Mouse (Mus musculus) R1 (cell line): ENCODE data around the gene Tmcc1.
"Not testable (repeated sequence)": the region's sequence is repeated elsewhere in the genome, so short reads cannot be mapped to it uniquely, and the experiment has no call there.

Source experiments
- DNase-seq: peaks from one replicate; pipeline ENCODE4 v3.0.0-alpha.2; 2018; ENCODE audit warnings: low read depth, low spot score

The Tmcc1 gene

DNA sequence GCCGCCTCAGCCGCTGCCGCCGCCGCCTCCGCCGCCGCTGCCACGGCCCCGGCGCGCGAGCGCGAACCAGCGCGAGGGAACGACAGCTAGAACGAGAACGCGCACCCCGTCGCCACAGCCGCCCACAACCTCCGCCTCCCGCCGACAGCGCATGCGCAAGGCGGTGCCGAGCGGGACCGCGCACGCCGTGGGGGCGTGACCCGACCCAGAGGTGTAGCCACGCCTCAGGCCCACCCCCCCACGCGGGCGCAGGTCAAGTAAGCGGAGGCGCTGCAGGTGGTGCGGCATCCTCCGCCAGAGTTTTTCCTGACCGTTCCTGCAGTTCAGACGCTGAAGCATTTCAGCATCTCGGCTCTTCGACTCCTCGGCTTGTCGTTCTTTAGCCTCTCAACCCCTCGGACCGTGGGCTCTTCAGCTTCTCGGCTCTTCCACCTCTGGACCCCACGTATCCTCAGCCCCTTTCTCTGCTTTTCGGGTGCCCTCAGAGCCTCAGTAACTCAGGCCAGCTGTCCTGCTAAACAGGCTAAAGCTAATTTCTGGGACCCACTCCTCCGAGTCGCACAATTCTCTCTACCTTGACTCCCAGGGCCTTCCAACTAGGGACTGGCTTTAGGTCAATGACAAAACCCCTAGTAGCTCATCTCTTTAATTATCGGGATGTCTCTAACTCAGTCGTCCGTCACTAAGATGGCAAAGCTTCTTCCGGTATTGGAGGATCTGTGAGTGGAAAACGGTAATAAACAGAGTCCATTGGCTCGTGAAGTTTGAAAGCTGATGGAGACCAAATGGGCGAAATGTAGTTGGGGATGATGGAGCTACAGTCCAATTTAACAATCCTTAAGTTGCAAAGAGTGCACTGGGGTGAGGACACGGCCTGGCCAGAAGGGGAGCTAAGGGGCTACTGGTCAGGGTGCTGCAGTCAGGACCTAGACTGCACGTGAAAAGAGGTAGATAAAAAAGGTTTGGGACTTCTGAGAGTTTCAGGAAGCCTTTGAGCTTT, at the start of gene Tmcc1:
TSS of gene Tmcc1 (minus strand) at position 93 of the 1,000 bp plus-strand sequence.
- DNase-seq: peak; percentile 93

DNA sequence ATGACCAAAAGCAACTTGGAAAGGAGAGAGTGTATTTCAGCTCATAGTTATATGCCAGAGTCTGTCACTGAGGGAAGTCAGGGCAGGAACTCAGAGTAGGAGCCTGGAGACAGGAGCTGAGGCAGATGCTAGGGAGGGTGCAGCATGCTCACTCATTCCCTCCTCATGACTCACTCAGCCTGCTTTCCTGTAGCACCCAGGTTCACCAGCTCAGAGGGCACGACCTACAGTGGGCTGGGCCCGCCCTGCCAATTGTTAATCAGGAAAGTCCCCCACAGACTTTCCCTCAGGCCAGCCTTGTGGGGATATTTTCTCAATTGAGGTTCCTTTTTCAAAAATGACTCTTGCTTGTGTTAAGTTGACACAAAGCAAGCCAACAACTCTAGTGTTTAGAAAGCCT, 47.1 kb upstream of the Tmcc1 start:
- peak; percentile 8 for DNase-seq

DNA sequence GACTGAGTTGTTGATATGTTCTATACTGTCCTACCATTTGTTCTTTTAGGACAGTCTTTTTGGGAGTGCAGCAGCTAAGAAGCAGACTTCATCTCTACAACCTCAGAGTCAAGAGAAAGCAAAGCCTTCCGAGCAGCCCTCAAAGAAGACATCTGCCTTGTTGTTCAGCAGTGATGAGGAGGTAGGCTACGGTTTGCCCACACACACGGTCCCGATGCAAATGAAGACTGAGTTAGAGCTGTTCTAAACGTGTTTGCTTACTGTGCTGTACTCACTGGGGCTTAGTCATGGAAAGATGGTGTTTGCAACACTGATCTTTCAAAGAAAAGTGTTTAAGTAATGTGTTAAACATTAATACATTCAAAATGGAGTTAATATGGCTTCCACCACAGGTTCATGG, 44.8 kb upstream of the Tmcc1 start:
- DNase-seq: no peak

DNA sequence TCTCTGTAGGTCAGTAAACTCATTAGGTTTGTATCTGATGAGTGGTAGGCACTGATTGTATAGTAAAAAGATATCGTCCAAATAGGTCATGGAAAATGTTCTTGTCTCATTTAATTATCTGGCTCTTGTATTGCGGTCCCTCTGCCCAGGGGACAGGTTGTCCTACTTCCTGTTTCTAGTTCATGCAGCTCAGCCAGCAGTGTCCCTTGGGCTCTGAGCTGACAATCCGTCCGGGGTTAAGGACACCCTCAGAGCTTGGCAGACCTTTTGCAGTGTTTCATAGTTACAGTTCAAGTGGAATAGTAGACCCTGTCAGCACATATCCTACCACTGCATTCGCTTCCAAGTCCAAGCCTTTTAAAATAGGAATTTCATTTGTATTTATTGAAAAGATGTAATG, 42.0 kb upstream of the Tmcc1 start:
- DNase-seq: no peak

DNA sequence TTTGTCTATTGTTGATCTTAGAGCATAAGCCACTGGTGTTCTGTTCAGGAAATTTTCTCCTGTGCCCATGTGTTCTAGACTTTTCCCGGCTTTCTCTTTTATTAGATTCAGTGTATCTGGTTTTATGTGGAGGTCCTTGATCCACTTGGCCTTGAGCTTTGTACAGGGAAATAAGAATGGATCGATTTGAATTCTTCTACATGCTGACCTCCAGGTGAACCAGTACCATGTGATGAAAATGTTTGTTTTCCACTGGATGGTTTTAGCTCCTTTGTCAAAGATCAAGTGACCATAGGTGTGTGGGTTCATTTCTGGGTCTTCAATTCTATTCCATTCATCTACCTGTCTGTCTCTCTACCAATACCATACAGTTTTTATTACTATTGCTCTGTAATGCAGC, 41.5 kb upstream of the Tmcc1 start:
- DNase-seq: not testable (repeated sequence)

DNA sequence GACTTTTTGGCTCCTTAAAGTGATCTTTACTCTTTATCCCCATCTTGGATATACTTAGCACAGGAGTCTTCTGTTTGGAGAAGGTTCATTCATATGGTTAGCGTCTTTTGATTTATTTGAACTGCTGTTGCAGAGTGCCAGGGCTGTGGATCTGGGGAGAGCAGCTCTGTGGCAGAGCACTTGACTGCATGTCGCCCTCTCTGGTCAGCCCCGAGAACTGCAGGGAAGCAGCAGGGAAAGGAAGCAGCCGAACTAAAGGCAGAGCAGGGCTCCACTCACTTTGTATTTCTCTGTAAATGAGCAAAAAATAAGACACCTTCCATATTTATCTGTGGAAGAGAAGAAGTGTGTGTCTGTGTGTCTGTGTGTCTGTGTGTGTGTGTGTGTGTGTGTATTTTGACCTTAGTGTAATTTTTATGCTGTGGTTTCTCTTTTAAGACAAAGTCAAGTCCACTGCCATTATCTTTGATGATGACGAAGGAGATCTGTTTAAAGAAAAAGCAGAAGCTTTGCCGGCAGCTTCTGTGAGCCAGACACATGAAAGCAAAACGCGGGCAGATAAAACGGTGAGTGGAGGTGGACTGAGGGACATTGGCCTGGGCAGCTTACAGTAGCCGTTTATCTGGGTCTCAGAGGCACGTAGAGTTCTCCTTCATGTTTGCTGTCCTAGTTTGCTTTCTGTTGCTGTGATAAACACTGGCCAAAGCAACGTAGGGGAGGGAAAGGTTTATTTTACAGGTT, 35.7 kb upstream of the Tmcc1 start:
- peak; percentile 63 for DNase-seq

DNA sequence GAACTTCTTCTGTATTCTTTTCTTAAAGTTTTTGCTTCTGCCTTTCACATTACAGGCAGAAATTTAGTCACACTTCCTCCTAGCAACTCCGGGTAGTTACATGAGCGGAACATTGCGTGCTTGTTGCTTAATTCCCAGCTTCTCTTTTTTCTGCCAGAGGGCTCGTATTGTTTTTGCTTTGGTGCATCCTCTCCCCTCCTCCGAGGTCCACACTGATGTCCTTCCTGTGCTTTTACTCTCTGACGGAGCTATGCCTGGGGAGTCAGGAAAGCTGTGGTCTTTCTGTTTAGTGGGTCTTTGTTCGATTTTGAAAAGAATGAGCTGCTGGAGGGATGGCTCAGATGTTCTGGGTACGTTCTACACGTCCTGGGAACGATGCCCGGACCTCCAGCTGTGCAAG, 34.5 kb upstream of the Tmcc1 start:
- DNase-seq: no peak

DNA sequence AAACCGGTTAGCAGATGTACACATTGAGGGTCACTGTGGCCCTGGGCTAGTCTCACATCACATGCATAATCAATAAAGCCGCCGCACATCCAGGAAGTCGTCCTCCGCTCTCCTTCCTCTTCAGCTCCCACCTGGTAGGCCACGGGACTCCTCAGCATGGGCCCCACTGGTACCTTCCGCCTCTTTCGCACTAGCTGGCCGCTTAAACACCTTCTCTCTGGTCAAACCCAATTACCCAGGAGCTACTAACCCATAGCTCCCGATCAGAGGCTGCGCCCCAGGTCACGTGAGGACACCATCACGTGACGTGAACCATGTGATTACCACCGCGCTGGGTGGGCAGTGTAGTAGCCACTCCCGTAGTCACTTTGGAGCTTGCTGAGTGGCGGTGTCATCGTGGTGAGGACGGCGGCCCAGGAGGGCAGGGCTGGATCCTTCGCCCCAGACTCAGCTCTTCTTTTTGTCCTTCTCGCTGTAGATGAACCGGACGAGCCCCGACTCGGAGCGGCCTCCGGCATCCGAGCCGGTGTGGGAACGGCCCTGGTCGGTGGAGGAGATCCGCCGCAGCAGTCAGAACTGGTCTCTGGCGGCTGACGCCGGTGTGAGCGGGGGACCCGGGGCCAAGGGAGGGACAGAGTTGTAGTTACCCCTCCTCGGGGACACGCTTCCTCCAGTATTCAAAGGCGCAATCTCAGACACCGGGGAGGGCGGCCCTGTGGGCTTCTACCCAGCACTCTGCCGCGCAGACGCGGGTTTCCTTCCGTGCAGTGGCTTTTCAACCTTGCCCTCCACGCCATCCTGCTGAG, 14.6 kb upstream of the Tmcc1 start, which contains the start of gene Washc2:
TSS of gene Washc2 (plus strand) at position 310 of the 806 bp plus-strand sequence.
- peak; percentile 97 for DNase-seq

DNA sequence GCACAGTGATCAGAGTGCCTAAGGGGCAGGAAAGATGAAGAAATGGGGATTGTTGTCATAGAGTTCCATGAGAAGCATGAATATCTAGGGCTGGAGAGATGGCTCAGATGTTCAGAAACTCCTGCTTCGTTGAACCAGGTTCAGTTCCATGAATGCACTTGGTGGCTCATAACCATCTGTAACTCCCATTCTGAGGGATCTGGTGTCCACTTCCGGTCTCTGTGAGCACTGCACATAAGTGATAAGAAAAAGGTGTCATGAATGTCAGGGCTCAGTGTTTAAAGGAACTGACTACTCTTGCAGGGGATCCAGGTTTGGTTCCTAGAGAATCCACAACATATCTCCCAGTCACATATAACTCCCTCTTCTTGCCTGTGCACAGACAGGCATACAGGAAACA, 6.4 kb upstream of the Tmcc1 start:
- no peak for DNase-seq

DNA sequence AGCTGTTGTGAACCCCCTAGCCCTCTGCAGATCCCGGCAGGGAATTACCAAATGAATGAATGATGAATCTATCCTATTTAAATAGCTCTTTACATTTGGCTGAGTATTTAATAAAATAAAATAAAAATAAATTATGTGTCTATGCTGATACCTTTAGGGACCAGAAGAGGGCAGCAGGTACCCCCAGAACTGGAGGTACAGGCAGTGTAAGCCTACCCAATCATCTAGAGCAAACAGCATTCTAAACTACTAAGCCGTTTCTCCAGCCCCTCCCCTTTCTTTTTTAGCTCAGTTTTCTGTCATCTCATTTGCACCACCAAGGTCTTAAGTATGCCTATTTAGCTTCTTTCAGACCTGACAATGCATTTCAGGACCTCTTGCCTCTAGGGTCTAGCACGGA, 4.9 kb upstream of the Tmcc1 start:
- peak; percentile 73 for DNase-seq

DNA sequence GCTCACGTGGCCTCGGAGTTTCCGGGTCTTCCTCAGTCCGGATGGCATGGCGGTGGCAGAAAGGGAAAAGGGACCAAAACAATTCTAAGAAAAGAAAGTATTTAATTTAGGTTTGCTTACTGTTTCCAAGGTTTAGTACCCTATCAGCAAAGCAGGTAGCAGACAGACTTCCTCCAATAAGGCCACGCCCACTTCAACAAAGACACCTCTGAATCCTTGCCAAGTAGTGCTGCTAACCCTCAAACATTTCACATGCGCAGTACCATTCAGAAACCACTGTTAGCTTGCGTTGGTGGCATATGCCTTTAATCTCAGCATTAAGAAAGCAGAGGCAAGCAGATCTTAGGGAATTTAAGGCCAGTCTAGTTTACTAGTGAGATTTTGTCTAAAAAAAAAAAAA, 2.5 kb upstream of the Tmcc1 start:
- DNase-seq: peak; percentile 78

DNA sequence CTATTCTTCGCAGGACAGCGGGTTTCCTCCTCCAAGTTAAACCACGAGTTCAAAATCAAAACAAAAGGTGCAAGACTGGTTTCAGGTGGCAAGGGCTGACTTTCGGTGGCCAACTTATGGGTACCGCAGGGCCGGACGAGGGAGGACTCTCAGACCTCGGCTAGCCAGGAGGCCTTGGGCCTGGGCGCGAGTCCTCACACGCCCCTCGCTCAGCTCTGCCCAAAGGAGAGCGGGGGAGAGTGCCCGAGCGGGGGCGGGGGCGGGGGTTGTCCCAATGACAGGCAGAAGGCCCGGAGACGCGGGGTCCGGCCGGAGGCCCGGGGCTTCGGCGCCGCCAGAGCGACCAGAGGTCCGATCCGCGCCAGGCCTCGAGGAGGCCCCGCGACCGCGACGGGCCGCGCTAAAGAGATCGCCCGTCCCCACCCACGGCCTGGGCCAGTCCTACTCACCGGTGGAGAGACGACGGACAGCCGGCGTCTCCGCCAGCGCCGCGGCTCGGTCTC, 426 bp downstream of the Tmcc1 start:
- DNase-seq: peak; percentile 61

DNA sequence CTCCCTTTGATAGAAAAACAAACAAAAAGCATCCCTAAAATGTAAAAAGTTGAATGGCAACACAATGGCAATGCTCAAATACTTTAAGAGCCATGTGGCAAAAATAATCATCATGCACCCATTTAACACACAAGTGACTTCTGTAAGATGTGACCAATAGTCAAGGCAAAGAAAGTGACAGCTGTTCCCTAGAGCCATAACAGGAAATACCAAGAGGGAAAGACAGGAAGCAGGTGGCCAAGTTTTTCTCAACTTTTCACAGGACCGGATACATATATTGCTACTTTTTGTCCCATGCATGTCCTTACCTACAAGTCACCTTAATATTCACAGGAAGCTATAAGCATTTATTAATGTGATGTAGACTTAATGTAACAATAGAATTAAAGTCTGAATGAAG, 3.9 kb downstream of the Tmcc1 start:
- DNase-seq: no peak

DNA sequence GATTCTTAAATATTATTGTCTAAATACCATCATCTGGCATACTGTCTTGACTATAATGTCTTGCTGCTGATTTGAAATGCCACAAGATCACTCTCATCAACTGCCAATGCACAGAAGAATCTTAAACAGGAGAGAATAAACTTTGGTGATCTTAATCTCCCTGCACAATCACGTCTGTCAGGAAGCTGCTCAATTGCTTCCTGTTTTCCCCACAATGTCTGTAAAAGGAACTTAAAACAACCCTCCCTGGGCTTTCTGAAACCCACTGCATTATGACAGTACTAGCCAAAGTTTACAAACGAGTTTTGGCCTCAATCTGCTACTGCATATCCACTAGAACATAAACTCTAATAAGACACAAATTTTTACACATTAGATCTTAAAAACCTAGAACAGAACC, 6.8 kb downstream of the Tmcc1 start:
- DNase-seq: no peak

DNA sequence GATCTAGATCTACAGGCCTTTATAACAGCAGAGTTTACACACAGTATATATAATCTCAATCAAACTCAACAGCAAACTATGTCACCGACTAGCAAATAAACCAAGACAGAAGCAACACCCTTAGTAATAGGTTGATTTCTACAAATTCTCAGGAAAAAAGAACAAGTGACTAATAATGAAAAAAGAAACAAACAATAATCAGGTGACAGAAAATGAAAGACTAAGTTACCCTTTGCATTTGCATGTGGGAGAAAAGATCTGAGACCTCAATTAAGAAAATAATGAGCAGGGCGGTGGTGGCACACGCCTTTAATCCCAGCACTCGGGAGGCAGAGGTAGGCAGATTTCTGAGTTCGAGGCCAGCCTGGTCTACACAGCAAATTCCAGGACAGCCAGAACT, 9.8 kb downstream of the Tmcc1 start:
- no peak for DNase-seq

DNA sequence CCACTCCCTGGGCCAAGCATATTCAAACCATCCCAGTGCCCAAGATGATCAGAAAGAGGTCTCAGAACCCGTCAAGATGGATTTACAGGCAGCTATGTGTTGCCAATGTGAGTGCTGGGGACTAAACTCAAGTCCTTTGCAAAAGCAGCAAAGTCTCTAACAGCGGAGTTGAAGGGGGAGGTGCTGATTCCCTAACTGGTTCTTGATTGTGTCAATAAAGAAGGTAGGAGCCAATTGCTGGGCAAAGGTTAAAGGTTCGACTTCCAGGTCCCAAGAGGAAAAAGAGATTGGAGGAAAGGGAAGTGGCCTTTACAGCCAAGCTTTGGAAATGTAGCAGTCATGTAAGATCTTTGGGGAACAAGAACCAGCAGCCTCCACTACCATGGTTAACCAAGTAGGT, 12.6 kb downstream of the Tmcc1 start:
- peak; percentile 5 for DNase-seq

DNA sequence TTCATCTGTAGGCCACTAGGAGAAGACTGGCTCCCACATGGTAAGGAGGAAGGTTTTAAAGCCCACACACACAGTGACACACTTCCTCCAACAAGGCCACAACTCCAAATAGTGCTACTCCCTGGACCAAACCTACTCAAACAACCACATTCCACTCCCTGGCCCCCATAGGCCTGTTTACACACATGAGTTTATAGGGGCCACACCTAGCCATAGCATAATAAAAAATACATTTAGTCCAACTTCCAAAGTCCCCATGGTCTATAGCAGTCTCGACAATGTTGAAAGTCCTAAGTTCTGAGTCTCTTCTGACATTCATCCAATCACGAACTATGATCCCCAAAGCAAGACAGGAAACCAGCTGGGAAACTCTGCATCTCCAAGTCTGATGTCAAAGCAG, 14.9 kb downstream of the Tmcc1 start:
- DNase-seq: no peak

DNA sequence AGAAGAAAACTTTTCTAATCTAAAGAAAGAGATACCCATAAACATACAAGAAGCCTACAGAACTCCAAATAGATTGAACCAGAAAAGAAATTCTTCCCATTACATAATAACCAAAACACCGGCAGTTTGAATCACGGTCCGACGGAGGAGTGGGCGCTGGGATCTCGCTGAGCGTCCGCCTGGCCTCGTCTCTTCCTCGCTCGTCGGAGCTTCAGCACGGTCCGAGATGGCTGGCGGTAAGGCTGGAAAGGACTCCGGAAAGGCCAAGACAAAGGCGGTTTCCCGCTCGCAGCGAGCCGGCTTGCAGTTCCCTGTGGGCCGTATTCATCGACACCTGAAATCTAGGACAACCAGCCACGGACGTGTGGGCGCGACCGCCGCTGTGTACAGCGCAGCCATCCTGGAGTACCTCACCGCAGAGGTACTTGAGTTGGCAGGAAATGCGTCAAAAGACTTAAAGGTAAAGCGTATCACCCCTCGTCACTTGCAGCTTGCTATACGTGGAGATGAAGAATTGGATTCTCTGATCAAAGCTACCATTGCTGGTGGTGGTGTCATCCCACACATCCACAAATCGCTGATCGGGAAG, 19.7 kb downstream of the Tmcc1 start:
- not testable (repeated sequence) for DNase-seq

DNA sequence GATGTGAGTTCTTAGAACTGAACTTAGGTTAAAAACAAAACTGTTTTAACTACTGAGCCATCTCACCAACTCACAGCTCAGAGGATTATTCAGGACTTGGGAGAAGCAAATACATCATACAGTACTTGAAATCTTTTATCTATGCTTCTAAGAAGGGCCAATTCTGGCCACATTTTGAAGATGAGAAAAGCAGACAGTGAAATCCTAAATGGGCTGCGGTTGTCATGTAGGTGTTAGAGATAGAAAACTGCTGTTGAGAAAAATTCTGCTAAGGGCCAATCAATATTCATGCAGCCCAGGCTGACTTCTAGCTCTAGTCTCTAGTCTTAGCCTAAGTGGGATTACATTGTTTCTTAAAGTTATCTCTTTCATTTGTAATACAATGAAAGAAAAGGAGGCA, 26.9 kb downstream of the Tmcc1 start:
- DNase-seq: no peak

DNA sequence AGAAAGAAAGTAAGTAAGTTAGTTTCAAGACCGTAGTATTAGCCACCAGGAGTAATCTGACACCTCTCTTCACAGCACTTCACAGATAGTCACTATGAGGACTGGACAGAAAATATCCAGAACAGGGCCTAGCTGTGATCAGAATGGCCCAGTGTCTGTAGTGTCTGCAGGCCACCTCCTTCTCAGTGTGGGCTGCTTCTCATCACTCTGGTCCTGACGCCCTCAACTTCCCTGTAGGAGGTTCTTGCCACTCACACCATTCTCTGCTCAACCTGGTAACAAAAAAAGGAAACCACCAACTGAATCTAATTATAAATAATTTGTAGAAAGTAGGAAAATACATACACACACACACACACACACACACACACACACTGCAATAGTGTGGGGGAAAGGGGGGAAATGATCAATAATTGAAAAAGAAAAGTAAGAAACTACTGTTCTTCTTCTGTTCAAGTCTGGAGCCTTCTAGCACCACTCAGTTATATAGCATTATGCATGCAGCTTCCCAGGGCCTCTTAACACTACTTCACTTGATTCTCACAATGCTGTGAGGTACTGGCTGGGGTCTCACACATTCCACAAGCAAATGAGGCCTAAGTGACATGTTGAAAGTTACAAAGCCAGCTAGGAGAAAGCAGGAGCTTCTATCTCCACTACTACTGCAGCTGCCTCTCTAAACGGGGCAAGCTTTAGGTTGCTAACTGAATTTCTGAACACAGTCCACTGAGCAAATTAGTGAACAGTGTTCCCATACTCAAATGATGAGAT, 38.2 kb downstream of the Tmcc1 start:
- DNase-seq: no peak
